Mouse (Mus musculus): ENCODE results near the gene Hfe.
A peak's percentile ranks its signal among the peaks of the same experiment; 100 is the strongest.
"Not testable (repeated sequence)": the region's sequence is repeated elsewhere in the genome, so short reads cannot be mapped to it uniquely, and the experiment has no call there.

The Hfe gene

DNA sequence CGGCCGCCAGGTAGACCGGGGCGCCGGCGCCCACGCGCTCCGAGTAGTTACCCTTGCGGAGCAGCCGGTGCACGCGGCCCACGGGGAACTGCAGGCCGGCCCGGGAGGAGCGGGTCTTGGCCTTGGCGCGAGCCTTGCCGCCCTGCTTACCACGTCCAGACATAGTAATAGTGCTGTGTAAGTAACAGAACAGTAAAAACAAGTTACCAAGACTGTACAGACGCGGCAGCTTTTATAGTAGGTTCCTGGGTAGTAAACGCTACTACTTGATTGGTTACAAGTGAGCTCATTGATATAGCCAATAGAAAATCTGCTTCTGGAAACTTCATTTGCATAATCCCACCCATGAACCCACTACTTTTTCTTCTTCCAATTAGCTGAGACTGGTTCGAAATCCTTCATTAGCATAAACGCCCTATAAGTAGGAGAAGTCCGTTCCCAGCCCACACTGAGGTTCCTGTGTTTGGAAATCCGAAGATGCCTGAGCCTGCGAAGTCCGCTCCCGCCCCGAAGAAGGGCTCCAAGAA is 26.8 kb downstream of the Hfe start, which contains the start of the genes Hist1h2ac and Hist1h2bc:
Gene Hist1h2ac (minus strand): TSS at position 194 of the 527 bp plus-strand sequence.
Gene Hist1h2bc (plus strand): TSS at position 445 of the 527 bp plus-strand sequence.
- DNase-seq, result peak; percentile 91

DNA sequence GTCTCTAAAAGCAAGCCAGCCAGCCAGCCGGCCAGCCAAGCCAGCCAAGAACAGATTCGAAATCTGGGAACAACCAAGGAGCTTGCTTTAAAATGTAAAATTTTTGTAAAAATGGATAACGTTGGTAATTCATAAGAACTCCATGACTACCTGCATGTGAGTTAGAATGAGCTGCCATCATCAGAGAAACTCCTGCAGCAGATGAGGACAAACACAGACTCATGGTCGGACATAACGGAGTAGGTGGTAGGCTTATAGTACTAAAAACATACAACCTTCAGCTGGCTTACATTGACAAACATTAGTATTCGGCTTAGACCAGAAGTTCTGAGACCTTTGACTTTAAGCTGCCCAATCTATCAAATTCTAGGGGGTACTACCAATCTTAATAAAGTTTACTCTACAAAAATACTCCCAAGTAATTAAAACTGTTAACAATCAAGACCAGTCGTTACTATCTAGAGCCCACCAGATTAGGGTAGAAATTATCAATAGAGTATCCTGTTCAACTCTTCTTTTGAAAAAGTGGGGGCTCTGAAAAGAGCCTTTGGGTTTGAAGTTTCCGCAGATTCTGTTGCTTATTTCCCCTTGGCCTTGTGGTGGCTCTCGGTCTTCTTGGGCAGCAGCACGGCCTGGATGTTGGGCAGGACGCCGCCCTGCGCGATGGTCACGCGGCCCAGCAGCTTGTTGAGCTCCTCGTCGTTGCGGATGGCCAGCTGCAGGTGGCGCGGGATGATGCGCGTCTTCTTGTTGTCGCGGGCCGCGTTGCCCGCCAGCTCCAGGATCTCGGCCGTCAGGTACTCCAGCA is 27.5 kb downstream of the Hfe start:
- not testable (repeated sequence) for DNase-seq

DNA sequence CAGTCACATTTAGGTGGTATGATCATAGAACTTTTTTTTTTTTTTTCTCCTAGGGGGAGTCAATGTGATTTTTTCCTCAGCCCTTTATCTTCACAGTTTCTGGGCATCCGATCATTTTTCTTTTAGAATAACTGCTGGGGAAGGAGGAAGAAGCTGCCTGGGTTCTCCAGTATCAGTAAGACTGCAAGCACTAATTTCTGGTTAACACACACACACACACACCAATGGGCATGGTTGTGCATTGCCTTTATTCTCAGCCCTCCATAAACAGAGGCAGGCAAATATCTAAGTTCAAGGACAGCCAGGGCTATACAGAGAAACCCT is 28.1 kb downstream of the Hfe start:
- DNase-seq, result no peak

DNA sequence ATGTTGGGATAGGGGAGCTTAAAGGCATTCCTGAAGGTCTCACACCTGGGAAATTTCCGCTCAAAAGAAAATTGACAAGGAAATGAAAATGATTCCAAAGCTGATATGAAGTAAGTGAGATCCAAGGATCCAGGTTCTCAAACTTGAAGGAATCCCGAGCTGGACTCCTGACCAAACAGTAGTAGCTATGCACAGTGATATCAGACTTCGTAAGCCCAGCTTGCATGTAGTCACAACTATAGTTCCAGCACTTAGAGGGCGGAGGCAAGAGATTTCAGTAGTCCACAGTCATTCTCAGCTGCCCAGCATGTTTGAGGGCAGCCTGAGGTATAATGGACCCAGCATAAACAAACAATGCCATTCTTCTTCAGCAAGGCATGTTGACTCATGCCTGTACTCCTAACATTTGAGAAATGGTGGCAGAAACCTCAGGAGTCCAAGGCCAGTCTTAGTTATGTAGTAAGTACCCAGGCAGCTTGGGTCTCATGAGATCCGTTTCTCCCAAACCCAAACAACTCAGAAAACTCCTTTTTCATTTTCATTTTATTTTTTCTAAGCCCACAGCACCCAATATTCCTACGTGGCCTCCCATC is 28.6 kb downstream of the Hfe start:
- DNase-seq, result no peak

DNA sequence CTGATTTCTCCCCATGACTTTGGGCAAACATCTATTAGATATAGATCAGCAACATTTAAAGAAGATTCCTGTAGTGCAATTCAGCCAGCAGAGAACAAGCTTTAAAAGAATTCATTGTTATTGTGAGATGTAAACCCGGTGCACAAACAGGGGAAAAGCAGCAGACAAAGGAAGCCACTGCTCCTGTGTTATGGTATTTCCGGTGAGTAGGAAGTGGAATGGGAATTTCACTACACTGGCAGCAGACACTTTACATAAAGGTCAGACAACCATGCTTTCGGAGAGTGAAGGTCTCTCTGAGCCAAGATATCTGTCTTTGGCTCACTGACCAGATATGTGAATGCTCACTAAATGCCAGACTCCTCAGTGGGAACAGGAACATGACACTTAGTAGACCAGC is 48.1 kb downstream of the Hfe start:
- peak; percentile 5 for DNase-seq

DNA sequence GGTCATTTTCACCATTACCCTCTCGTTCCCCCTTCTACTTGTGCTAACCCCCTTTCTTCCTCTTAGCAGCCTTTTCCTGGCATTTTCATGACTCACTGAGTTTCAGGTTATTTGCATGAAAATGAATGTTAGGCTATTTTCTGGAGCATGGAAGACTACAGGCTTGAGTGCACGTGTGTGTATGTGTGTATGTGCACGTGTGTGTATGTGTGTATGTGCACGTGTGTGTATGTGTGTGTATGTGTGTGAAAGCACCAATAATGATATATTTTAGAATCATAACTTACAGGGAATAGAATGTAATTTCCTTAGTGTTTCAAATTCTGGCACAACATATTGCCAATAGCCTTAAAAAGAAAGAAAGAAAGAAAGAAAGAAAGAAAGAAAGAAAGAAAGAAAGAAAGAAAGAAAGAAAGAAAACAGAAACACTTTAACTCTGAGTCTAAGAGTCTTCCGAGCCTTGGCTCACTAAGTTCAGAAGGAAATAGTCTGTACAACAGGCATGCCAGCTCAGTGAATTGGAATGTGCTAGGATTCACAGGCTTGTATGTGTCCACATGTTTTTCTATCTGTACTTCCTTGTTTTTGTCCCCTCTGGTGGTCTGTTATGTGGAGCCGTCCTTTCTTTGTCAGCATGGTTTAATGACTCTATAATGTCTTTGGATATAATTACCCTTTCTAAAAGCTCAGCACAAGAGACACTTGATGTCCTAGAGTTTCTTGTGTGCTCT is 50.9 kb downstream of the Hfe start:
- no peak for DNase-seq

Measured in lung, postnatal 10 days (tissue).